Mouse (Mus musculus) stomach, embryonic 15.5 days (tissue): ENCODE measurements around the gene 1600002K03Rik. TPM values are rescaled to one million over a fixed set of nuclear protein-coding genes. Genes with fewer than 3 reads are reported as not detected.
"Not testable (repeated sequence)": the region's sequence is repeated elsewhere in the genome, so short reads cannot be mapped to it uniquely, and the experiment has no call there.

Experiments
- ATAC-seq: fragments of 200-750 bp; cut with Nextera tagmentation; 2 replicates; pipeline ENCODE4 v1.8.0; 2017; ENCODE audit warnings: low read depth, moderate number of reproducible peaks, moderate TSS enrichment; ENCODE audit not compliant: insufficient read depth, low FRiP score
- H3K27ac ChIP-seq: fragments of 300-500 bp; sonication (generic); 2 replicates; pipeline ENCODE4 v1.5.1; 2015; ENCODE audit warnings: mild to moderate bottlenecking, inconsistent platforms
- H3K27me3 ChIP-seq: fragments of 300-500 bp; sonication (generic); replicated peaks from 2 replicates; pipeline ENCODE4 v1.6.1; 2015; ENCODE audit warnings: inconsistent platforms
- H3K36me3 ChIP-seq: fragments of 300-500 bp; sonication (generic); 2 replicates; pipeline ENCODE4 v1.6.1; 2015; ENCODE audit warnings: inconsistent platforms
- H3K4me1 ChIP-seq: fragments of 300-500 bp; sonication (generic); 2 replicates; pipeline ENCODE4 v1.6.1; 2015; ENCODE audit warnings: inconsistent platforms
- H3K4me2 ChIP-seq: fragments of 300-500 bp; sonication (generic); 2 replicates; pipeline ENCODE4 v1.6.1; 2015; ENCODE audit warnings: mild to moderate bottlenecking, inconsistent platforms
- H3K4me3 ChIP-seq: fragments of 300-500 bp; sonication (generic); replicated peaks from 2 replicates; pipeline ENCODE4 v1.5.1; 2015; ENCODE audit warnings: inconsistent platforms
- H3K9ac ChIP-seq: fragments of 300-500 bp; sonication (generic); 2 replicates; pipeline ENCODE4 v1.6.1; 2015; ENCODE audit warnings: inconsistent platforms
- H3K9me3 ChIP-seq: fragments of 300-500 bp; sonication (generic); 2 replicates; pipeline ENCODE4 v1.6.1; 2016; ENCODE audit warnings: inconsistent platforms
- WGBS: fragments of 180-500 bp; shearing (Covaris S2); methylation state at CpG from one replicate; pipeline ENCODE4 v1.1.7; 2015; 5-methylcytosine and 5-hydroxymethylcytosine counted together
- polyA plus RNA-seq: library from polyadenylated mRNA; unstranded; fragments of >200 nt; fragmentation: Nextera tagmentation; extraction: Ambion mirVana; gene quantifications from 2 replicates; pipeline ENCODE4 v1.2.1, GENCODE M21; 2015

Gene 1600002K03Rik
- polyA plus RNA-seq, 1 experiment from 2014 or later: 17.5 TPM

- Histone ChIP-seq H3K9ac (peak within 1 kb of the TSS; percentile 16; the same call in 1 of the 2 replicates), H3K4me1 (peaks cover 76% of the 10 kb centered on the region), H3K27ac (peak within 1 kb of the TSS; percentile 92), H3K36me3 (peaks cover 9% of the 10 kb centered on the region), H3K4me3 (peak within 1 kb of the TSS; percentile 37), H3K27me3 (no peaks in the 10 kb centered on the region), H3K4me2 (peak within 1 kb of the TSS; percentile 70), H3K9me3 (no peaks in the 10 kb centered on the region)
- no peak for ATAC-seq
- 15% methylated on average over 20 of the region's 20 CpGs for WGBS
These were observed 7.2 kb upstream of the 1600002K03Rik start, which contains the start of gene Cirbp for GRCm38 (mm10) chr10:80165392-80166128. TSS of gene Cirbp (plus strand) at chr10:80165985.

GRCm38 (mm10) chr10:80166136-80166535 lies 6.6 kb upstream of the 1600002K03Rik start:
- ATAC-seq, H3K9ac ChIP-seq, H3K27me3 ChIP-seq, H3K9me3 ChIP-seq: not testable (repeated sequence)
- Histone ChIP-seq H3K36me3 (peaks cover 14% of the 10 kb centered on the region), H3K4me1 (peaks cover 75% of the 10 kb centered on the region), H3K4me2 (0 out of 2 replicates have a peak overlapping the region, but pooled peaks have one; percentile 70), H3K4me3 (peak overlapping the region; percentile 37; the same call in 1 of the 2 replicates), H3K27ac (peak overlapping the region; percentile 92; the same call in 1 of the 2 replicates)
- 83% methylated on average over 4 of the region's 4 CpGs for WGBS

GRCm38 (mm10) chr10:80167460-80168037 lies 5.2 kb upstream of the 1600002K03Rik start:
- Histone ChIP-seq H3K9me3 (no peaks in the 10 kb centered on the region), H3K4me2 (peak overlapping the region; percentile 66), H3K36me3 (peaks cover 27% of the 10 kb centered on the region), H3K4me3 (peak overlapping the region; percentile 86), H3K9ac (peak overlapping the region; percentile 97), H3K27ac (peak overlapping the region; percentile 100), H3K27me3 (no peaks in the 10 kb centered on the region), H3K4me1 (peaks cover 72% of the 10 kb centered on the region)
- under 1% methylated on average over 51 of the region's 55 CpGs for WGBS
- peak; percentile 88 for ATAC-seq

GRCm38 (mm10) chr10:80168038-80168661 lies 4.6 kb upstream of the 1600002K03Rik start:
- Histone ChIP-seq H3K27me3 (no peaks in the 10 kb centered on the region), H3K36me3 (peaks cover 27% of the 10 kb centered on the region), H3K4me2 (peak overlapping the region; percentile 66), H3K4me3 (peak overlapping the region; percentile 86), H3K9ac (peak overlapping the region; percentile 97), H3K27ac (peak overlapping the region; percentile 100), H3K4me1 (peaks cover 68% of the 10 kb centered on the region), H3K9me3 (no peaks in the 10 kb centered on the region)
- under 1% methylated on average over 46 of the region's 48 CpGs for WGBS
- ATAC-seq: peak; percentile 28; the same call in 1 of the 2 replicates

GRCm38 (mm10) chr10:80169070-80169469 lies 3.7 kb upstream of the 1600002K03Rik start:
- H3K9ac ChIP-seq: 0 out of 2 replicates have a peak overlapping the region, but pooled peaks have one; percentile 97
- peak overlapping the region; percentile 66 for H3K4me2 ChIP-seq
- no peak for ATAC-seq
- H3K4me1 ChIP-seq: peaks cover 63% of the 10 kb centered on the region
- H3K27me3 ChIP-seq: no peaks in the 10 kb centered on the region
- H3K27ac ChIP-seq: no peak overlapping the region
- 41% methylated on average over 1 of the region's 1 CpGs for WGBS
- peaks cover 27% of the 10 kb centered on the region for H3K36me3 ChIP-seq
- H3K4me3 ChIP-seq: peak overlapping the region; percentile 86
- H3K9me3 ChIP-seq: no peaks in the 10 kb centered on the region

GRCm38 (mm10) chr10:80169651-80170050 lies 3.1 kb upstream of the 1600002K03Rik start:
- Histone ChIP-seq H3K4me2 (no peak overlapping the region), H3K9me3 (no peaks in the 10 kb centered on the region), H3K27me3 (no peaks in the 10 kb centered on the region), H3K36me3 (peaks cover 27% of the 10 kb centered on the region), H3K4me3 (no peak overlapping the region), H3K27ac (no peak overlapping the region), H3K9ac (no peak overlapping the region; the same call in 1 of the 2 replicates), H3K4me1 (peaks cover 57% of the 10 kb centered on the region)
- ATAC-seq: no peak
- WGBS: 92% methylated on average over 7 of the region's 7 CpGs

GRCm38 (mm10) chr10:80170052-80170451 lies 2.7 kb upstream of the 1600002K03Rik start:
- Histone ChIP-seq H3K4me3 (no peak overlapping the region), H3K4me1 (peaks cover 55% of the 10 kb centered on the region)

GRCm38 (mm10) chr10:80170601-80171021 lies 2.1 kb upstream of the 1600002K03Rik start:
- Histone ChIP-seq H3K27me3 (no peaks in the 10 kb centered on the region), H3K4me1 (peaks cover 50% of the 10 kb centered on the region), H3K9me3 (no peaks in the 10 kb centered on the region), H3K36me3 (peaks cover 27% of the 10 kb centered on the region), H3K27ac (no peak overlapping the region), H3K4me2 (peak overlapping the region; percentile 10; the same call in 1 of the 2 replicates), H3K4me3 (no peak overlapping the region), H3K9ac (no peak overlapping the region)
- no peak for ATAC-seq
- 93% methylated on average over 19 of the region's 19 CpGs for WGBS

More at GRCm38 (mm10) chr10:80170052-80170451, 2.7 kb upstream of the 1600002K03Rik start:
- no peak for ATAC-seq
- Histone ChIP-seq H3K27ac (no peak overlapping the region), H3K9me3 (no peaks in the 10 kb centered on the region), H3K36me3 (peaks cover 27% of the 10 kb centered on the region), H3K4me2 (peak overlapping the region; percentile 10; the same call in 1 of the 2 replicates), H3K27me3 (no peaks in the 10 kb centered on the region), H3K9ac (peak overlapping the region; percentile 16; the same call in 1 of the 2 replicates)
- WGBS: 94% methylated on average over 16 of the region's 16 CpGs

GRCm38 (mm10) chr10:80171252-80171651 lies 1.5 kb upstream of the 1600002K03Rik start:
- Histone ChIP-seq H3K27me3 (no peaks in the 10 kb centered on the region), H3K4me2 (no peak overlapping the region), H3K9me3 (no peaks in the 10 kb centered on the region), H3K9ac (no peak overlapping the region), H3K4me1 (peaks cover 45% of the 10 kb centered on the region), H3K36me3 (peaks cover 27% of the 10 kb centered on the region), H3K4me3 (no peak overlapping the region; the same call in 1 of the 2 replicates), H3K27ac (peak overlapping the region; percentile 40)
- 84% methylated on average over 15 of the region's 15 CpGs for WGBS
- ATAC-seq: no peak

- peak overlapping the region; percentile 70 for H3K4me2 ChIP-seq
- peak overlapping the region; percentile 60; the same call in 1 of the 2 replicates for H3K4me3 ChIP-seq
- peaks cover 40% of the 10 kb centered on the region for H3K4me1 ChIP-seq
- H3K27me3 ChIP-seq: no peaks in the 10 kb centered on the region
- peaks cover 27% of the 10 kb centered on the region for H3K36me3 ChIP-seq
- ATAC-seq: no peak
- H3K27ac ChIP-seq: peak overlapping the region; percentile 93
- WGBS: 81% methylated on average over 45 of the region's 45 CpGs
- H3K9me3 ChIP-seq: no peaks in the 10 kb centered on the region
- H3K9ac ChIP-seq: no peak overlapping the region
These were observed 801 bp upstream of the 1600002K03Rik start for GRCm38 (mm10) chr10:80171760-80172526.

GRCm38 (mm10) chr10:80173358-80173757 lies 614 bp downstream of the 1600002K03Rik start:
- ATAC-seq: no peak
- Histone ChIP-seq H3K36me3 (peaks cover 27% of the 10 kb centered on the region), H3K9me3 (no peaks in the 10 kb centered on the region), H3K9ac (no peak overlapping the region), H3K4me2 (peak overlapping the region; percentile 70), H3K4me1 (peaks cover 40% of the 10 kb centered on the region), H3K4me3 (peak overlapping the region; percentile 60), H3K27me3 (no peaks in the 10 kb centered on the region), H3K27ac (peak overlapping the region; percentile 93; the same call in 1 of the 2 replicates)
- WGBS: 5% methylated on average over 11 of the region's 11 CpGs
